Mouse (Mus musculus) heart, adult 2 months (tissue): Measurements from ENCODE around the gene Fut4. TPM values are rescaled to one million over a fixed set of nuclear protein-coding genes. Genes with fewer than 3 reads are reported as not detected.

Source experiments
- DNase-seq, 2 experiments: peaks; one replicate each; pipeline ENCODE4 v3.0.0; 2021
- H3K27ac ChIP-seq: fragments of 200-600 bp; 2 replicates; pipeline ENCODE4 v1.8.1; 2022
- H3K27me3 ChIP-seq: fragments of 200-500 bp; 2 replicates; pipeline ENCODE4 v1.6.1; 2012; ENCODE audit warnings: mild to moderate bottlenecking, low read length, inconsistent platforms, mixed read lengths; ENCODE audit not compliant: control insufficient read depth, insufficient read depth
- H3K36me3 ChIP-seq: fragments of 200-500 bp; 2 replicates; pipeline ENCODE4 v1.6.1; 2012; ENCODE audit warnings: low read length, inconsistent platforms; ENCODE audit not compliant: control insufficient read depth, insufficient read depth
- H3K4me1 ChIP-seq: fragments of 200-500 bp; 2 replicates; pipeline ENCODE4 v1.6.1; 2011; ENCODE audit warnings: low read length; ENCODE audit not compliant: control insufficient read depth, insufficient read depth
- H3K4me3 ChIP-seq: fragments of 200-600 bp; 2 replicates; pipeline ENCODE4 v1.8.1; 2022
- H3K79me2 ChIP-seq: fragments of 200-500 bp; replicated peaks from 2 replicates; pipeline ENCODE4 v1.6.1; 2012; ENCODE audit warnings: mild to moderate bottlenecking, inconsistent platforms, low read length, moderate library complexity, mixed read lengths; ENCODE audit not compliant: control insufficient read depth, insufficient read depth
- H3K9ac ChIP-seq: fragments of 200-500 bp; 2 replicates; pipeline ENCODE4 v1.6.1; 2012; ENCODE audit warnings: low read depth, mild to moderate bottlenecking, control low read depth, inconsistent platforms, low read length, mixed read lengths
- CTCF ChIP-seq: fragments of 200-600 bp; IDR thresholded peaks from 2 replicates; pipeline ENCODE4 v1.8.1; 2022; ENCODE audit warnings: antibody characterized with exemption, mild to moderate bottlenecking, moderate library complexity
- EP300 ChIP-seq: fragments of 200-500 bp; IDR thresholded peaks from 2 replicates; pipeline ENCODE4 v1.6.1; 2011; ENCODE audit warnings: low read depth, low read length, control low read depth; ENCODE audit not compliant: insufficient read depth
- POLR2A ChIP-seq: fragments of 200-500 bp; IDR thresholded peaks from 2 replicates; pipeline ENCODE4 v1.6.1; 2011; ENCODE audit warnings: mild to moderate bottlenecking, low read depth, low read length, control low read depth; ENCODE audit not compliant: insufficient read depth
- WGBS: fragments of 180-500 bp; shearing (Covaris S2); methylation state at CpG from one replicate; pipeline ENCODE4 v1.1.7; 2018; 5-methylcytosine and 5-hydroxymethylcytosine counted together
- intact Hi-C: fragments of 180-260 bp; cut with DNase I; formaldehyde crosslinking; loops from one replicate; pipeline ENCODE4 v1.15.1; 2025
- long read RNA-seq: library from polyadenylated mRNA; stranded (forward); transcript quantifications from one replicate; pipeline ENCODE4 v2.0.0, GENCODE M21; 2021
- polyA plus RNA-seq: library from polyadenylated mRNA; depleted of rRNA; stranded (reverse); fragments of >200 nt; gene quantifications from 2 replicates; pipeline ENCODE4 v1.2.3, GENCODE M21; 2012; rRNA removed
- total RNA-seq, 2 experiments: library from RNA; stranded (reverse); gene quantifications; 2 replicates each; pipeline ENCODE4 v1.2.3; 2021

The Fut4 gene
- under 1 TPM; 0.39 to 0.43 TPM for total RNA-seq
- polyA plus RNA-seq: 0.49 and 0.59 TPM in 2 replicates
- long read RNA-seq, full-length matches to known transcripts: 2 of 2 reads
- long read RNA-seq, partial matches to known transcripts: 0 of 2 reads
- long read RNA-seq, other reads (novel, unspliced or antisense): 0 of 2 reads

GRCm38 (mm10) chr9:14752001-14752522 is at the start of gene Fut4:
TSS of gene Fut4 (minus strand) at chr9:14752393.
- TF ChIP-seq EP300: no peak
- TF ChIP-seq CTCF: no peak
- Histone ChIP-seq H3K36me3 (no peaks in the 10 kb centered on the region), H3K4me3 (peak within 1 kb of the TSS; percentile 67), H3K27ac (no peak within 1 kb of the TSS), H3K9ac (peak within 1 kb of the TSS; percentile 70), H3K27me3 (no peaks in the 10 kb centered on the region), H3K79me2 (no peaks in the 10 kb centered on the region), H3K4me1 (no peaks in the 10 kb centered on the region; the same call in 1 of the 2 replicates)
- intact Hi-C loops: no loop called here
- WGBS: under 1% methylated on average over 25 of the region's 28 CpGs
- DNase-seq: peak; percentile 71 to 75

GRCm38 (mm10) chr9:14787356-14787755 is 35.2 kb upstream of the Fut4 start:
- Histone ChIP-seq H3K4me1 (peaks cover 1% of the 10 kb centered on the region; the same call in 1 of the 2 replicates), H3K79me2 (no peaks in the 10 kb centered on the region), H3K27ac (no peak overlapping the region), H3K9ac (no peak overlapping the region), H3K4me3 (no peak overlapping the region), H3K36me3 (no peaks in the 10 kb centered on the region; the same call in 1 of the 2 replicates), H3K27me3 (no peaks in the 10 kb centered on the region)
- TF ChIP-seq EP300 (no peak), CTCF (no peak)
- 88% methylated on average over 6 of the region's 6 CpGs for WGBS
- intact Hi-C loops: loop anchor here (10.0 kb wide), 1 partner anchor 283 kb away; the partner anchor contains the start of genes Cwc15 and Kdm4d
- DNase-seq: no peak

GRCm38 (mm10) chr9:14784039-14785002 is 32.1 kb upstream of the Fut4 start, which contains the start of the genes Mre11a and Ankrd49:
TSS of gene Mre11a (plus strand) at chr9:14784654.
TSS of gene Ankrd49 (minus strand) at chr9:14784856.
- Histone ChIP-seq H3K4me1 (peaks cover 1% of the 10 kb centered on the region; the same call in 1 of the 2 replicates), H3K27ac (peak within 1 kb of the TSS; percentile 97), H3K9ac (peak within 1 kb of the TSS; percentile 89), H3K36me3 (no peaks in the 10 kb centered on the region; the same call in 1 of the 2 replicates), H3K27me3 (no peaks in the 10 kb centered on the region), H3K79me2 (no peaks in the 10 kb centered on the region), H3K4me3 (peak within 1 kb of the TSS; percentile 78)
- WGBS: under 1% methylated on average over 62 of the region's 62 CpGs
- intact Hi-C loops: loop anchor here (10.0 kb wide), 1 partner anchor 280 kb away; the partner anchor contains the start of genes Cwc15 and Kdm4d
- TF ChIP-seq POLR2A (peak; percentile 68), EP300 (no peak), CTCF (no peak)
- peak; percentile 89 to 93 for DNase-seq

GRCm38 (mm10) chr9:14778341-14778740 is 26.1 kb upstream of the Fut4 start:
- intact Hi-C loops: no loop called here
- no peak overlapping the region for H3K27ac ChIP-seq
- DNase-seq: no peak
- no peak overlapping the region for H3K4me3 ChIP-seq
- H3K9ac ChIP-seq: no peak overlapping the region
- no peak for TF ChIP-seq CTCF
- TF ChIP-seq EP300: no peak
- no peak for TF ChIP-seq POLR2A
- WGBS: 66% methylated on average over 13 of the region's 13 CpGs
- no peaks in the 10 kb centered on the region for H3K4me1 ChIP-seq
- H3K27me3 ChIP-seq: no peaks in the 10 kb centered on the region
- H3K36me3 ChIP-seq: no peaks in the 10 kb centered on the region; the same call in 1 of the 2 replicates
- no peaks in the 10 kb centered on the region for H3K79me2 ChIP-seq

- Histone ChIP-seq H3K27ac (no peak overlapping the region), H3K79me2 (no peaks in the 10 kb centered on the region), H3K27me3 (peaks cover 6% of the 10 kb centered on the region), H3K9ac (no peak overlapping the region), H3K4me3 (no peak overlapping the region), H3K36me3 (no peaks in the 10 kb centered on the region), H3K4me1 (no peaks in the 10 kb centered on the region)
- TF ChIP-seq EP300: no peak
- peak; percentile 49 for TF ChIP-seq CTCF
- no peak for TF ChIP-seq POLR2A
- intact Hi-C loops: loop anchor here (1.0 kb wide), 1 partner anchor 241 kb away; no protein-coding TSS in a partner anchor
- WGBS: 31% methylated on average over 2 of the region's 2 CpGs
- DNase-seq: no peak
Observed at GRCm38 (mm10) chr9:14773813-14774212, 21.6 kb upstream of the Fut4 start.

GRCm38 (mm10) chr9:14772074-14772473 is 19.9 kb upstream of the Fut4 start:
- no peak overlapping the region for H3K27ac ChIP-seq
- H3K36me3 ChIP-seq: no peaks in the 10 kb centered on the region
- H3K4me3 ChIP-seq: no peak overlapping the region
- no peak for DNase-seq
- no peak overlapping the region for H3K9ac ChIP-seq
- TF ChIP-seq CTCF: no peak
- no peak for TF ChIP-seq POLR2A
- no peak for TF ChIP-seq EP300
- intact Hi-C loops: no loop called here
- WGBS: 79% methylated on average over 2 of the region's 2 CpGs
- no peaks in the 10 kb centered on the region for H3K4me1 ChIP-seq
- no peaks in the 10 kb centered on the region for H3K79me2 ChIP-seq
- peaks cover 6% of the 10 kb centered on the region for H3K27me3 ChIP-seq
